Mouse (Mus musculus) hindbrain, embryonic 11.5 days (tissue): ENCODE data around the gene Nek4. TPM values are rescaled to one million over a fixed set of nuclear protein-coding genes. Genes with fewer than 3 reads are reported as not detected.

Experiments
- ATAC-seq: fragments of 200-750 bp; cut with Nextera tagmentation; 2 replicates; pipeline ENCODE4 v1.8.0; 2017; ENCODE audit warnings: mild to moderate bottlenecking, moderate TSS enrichment, moderate library complexity; ENCODE audit not compliant: low FRiP score
- DNase-seq: peaks from one replicate; pipeline ENCODE4 v3.0.0-alpha.2; 2015; ENCODE audit warnings: low spot score
- H3K27ac ChIP-seq: fragments of 300-500 bp; sonication (generic); 2 replicates; pipeline ENCODE4 v1.5.1; 2014; ENCODE audit warnings: mild to moderate bottlenecking, low read depth, low read length
- H3K27me3 ChIP-seq: fragments of 300-500 bp; sonication (generic); 2 replicates; pipeline ENCODE4 v1.6.1; 2014; ENCODE audit warnings: mild to moderate bottlenecking, low read length, moderate library complexity, mixed read lengths; ENCODE audit not compliant: control insufficient read depth, insufficient read depth
- H3K36me3 ChIP-seq: fragments of 300-500 bp; sonication (generic); 2 replicates; pipeline ENCODE4 v1.6.1; 2014; ENCODE audit warnings: mild to moderate bottlenecking, low read length, moderate library complexity, mixed read lengths; ENCODE audit not compliant: control insufficient read depth, insufficient read depth
- H3K4me1 ChIP-seq: fragments of 300-500 bp; sonication (generic); replicated peaks from 2 replicates; pipeline ENCODE4 v1.6.1; 2014; ENCODE audit warnings: low read length, mixed read lengths; ENCODE audit not compliant: control insufficient read depth, insufficient read depth
- H3K4me2 ChIP-seq: fragments of 300-500 bp; sonication (generic); replicated peaks from 2 replicates; pipeline ENCODE4 v1.6.1; 2014; ENCODE audit warnings: mild to moderate bottlenecking, low read depth, low read length
- H3K4me3 ChIP-seq: fragments of 300-500 bp; sonication (generic); 2 replicates; pipeline ENCODE4 v1.5.1; 2014; ENCODE audit warnings: low read depth, low read length
- H3K9ac ChIP-seq: fragments of 300-500 bp; sonication (generic); 2 replicates; pipeline ENCODE4 v1.6.1; 2014; ENCODE audit warnings: low read depth, low read length
- H3K9me3 ChIP-seq: fragments of 300-500 bp; sonication (generic); 2 replicates; pipeline ENCODE4 v1.6.1; 2016; ENCODE audit warnings: low read length; ENCODE audit not compliant: control insufficient read depth
- WGBS: fragments of 180-500 bp; shearing (Covaris S2); extraction: QIAGEN DNeasy Blood & Tissue Kit; methylation state at CpG from one replicate; pipeline ENCODE4 v1.1.7; 2014; 5-methylcytosine and 5-hydroxymethylcytosine counted together
- polyA plus RNA-seq: library from polyadenylated mRNA; unstranded; fragments of >200 nt; fragmentation: Nextera tagmentation; extraction: Ambion mirVana; gene quantifications from 2 replicates; pipeline ENCODE4 v1.2.1, GENCODE M21; 2014

Nek4 gene
- polyA plus RNA-seq, 1 experiment from 2014 or later, result 19.3 TPM

DNA sequence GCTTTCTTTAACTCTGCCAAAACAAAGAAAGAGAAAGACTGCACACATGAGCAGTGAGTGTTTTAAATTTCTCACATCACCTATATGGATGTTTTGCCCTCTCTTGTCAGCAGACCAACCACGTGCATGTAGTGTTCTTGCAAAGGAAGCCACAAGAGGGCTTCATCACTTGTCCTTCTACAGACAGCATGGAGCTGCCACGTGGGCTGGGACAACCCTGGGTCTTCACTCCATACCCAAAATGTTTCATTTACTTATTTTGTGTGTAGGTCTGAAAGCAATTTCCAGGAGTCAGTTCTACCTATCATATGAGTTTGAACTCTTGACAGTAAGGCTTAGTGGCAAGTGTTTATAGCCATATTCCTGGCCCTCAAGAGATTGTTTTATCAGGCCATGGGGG, 66.7 kb downstream of the Nek4 start:
- Histone ChIP-seq H3K9me3 (no peaks in the 10 kb centered on the region), H3K4me2 (peak overlapping the region; percentile 63), H3K9ac (peak overlapping the region; percentile 93), H3K4me3 (peak overlapping the region; percentile 66), H3K27ac (no peak overlapping the region), H3K36me3 (peaks cover 7% of the 10 kb centered on the region), H3K27me3 (no peaks in the 10 kb centered on the region), H3K4me1 (0 out of 2 replicates have a peak, but pooled peaks cover 4% of the 10 kb centered on the region)
- DNase-seq (peak; percentile 32), ATAC-seq (no peak)
- 0% methylated on average over 2 of the region's 2 CpGs for WGBS

GRCm38 (mm10) chr14:31018860-31019291, 67.7 kb downstream of the Nek4 start, which contains the start of the genes Pbrm1 and Gnl3:
Gene Pbrm1, plus strand, starts transcription at chr14:31019138.
Gene Gnl3, minus strand, starts transcription at chr14:31019152.
- peak within 1 kb of the TSS; percentile 63 for H3K4me2 ChIP-seq
- peak within 1 kb of the TSS; percentile 98 for H3K27ac ChIP-seq
- H3K9ac ChIP-seq, result peak within 1 kb of the TSS; percentile 93
- H3K4me3 ChIP-seq, result peak within 1 kb of the TSS; percentile 66
- WGBS, result under 1% methylated on average over 45 of the region's 53 CpGs
- 0 out of 2 replicates have a peak, but pooled peaks cover 4% of the 10 kb centered on the region for H3K4me1 ChIP-seq
- ATAC-seq, result peak; percentile 94
- no peaks in the 10 kb centered on the region; the same call in 1 of the 2 replicates for H3K36me3 ChIP-seq
- no peaks in the 10 kb centered on the region for H3K9me3 ChIP-seq
- no peaks in the 10 kb centered on the region for H3K27me3 ChIP-seq
- DNase-seq, result peak; percentile 97

- H3K27ac ChIP-seq, result peak overlapping the region; percentile 98
- H3K4me1 ChIP-seq, result 0 out of 2 replicates have a peak, but pooled peaks cover 4% of the 10 kb centered on the region
- peak overlapping the region; percentile 66 for H3K4me3 ChIP-seq
- 9% methylated on average over 29 of the region's 56 CpGs for WGBS
- H3K4me2 ChIP-seq, result peak overlapping the region; percentile 63
- H3K36me3 ChIP-seq, result no peaks in the 10 kb centered on the region; the same call in 1 of the 2 replicates
- H3K27me3 ChIP-seq, result no peaks in the 10 kb centered on the region
- peak; percentile 96 for ATAC-seq
- no peaks in the 10 kb centered on the region for H3K9me3 ChIP-seq
- peak; percentile 86 for DNase-seq
- H3K9ac ChIP-seq, result peak overlapping the region; percentile 93
Observed at GRCm38 (mm10) chr14:31019331-31020205, 68.4 kb downstream of the Nek4 start.

DNA sequence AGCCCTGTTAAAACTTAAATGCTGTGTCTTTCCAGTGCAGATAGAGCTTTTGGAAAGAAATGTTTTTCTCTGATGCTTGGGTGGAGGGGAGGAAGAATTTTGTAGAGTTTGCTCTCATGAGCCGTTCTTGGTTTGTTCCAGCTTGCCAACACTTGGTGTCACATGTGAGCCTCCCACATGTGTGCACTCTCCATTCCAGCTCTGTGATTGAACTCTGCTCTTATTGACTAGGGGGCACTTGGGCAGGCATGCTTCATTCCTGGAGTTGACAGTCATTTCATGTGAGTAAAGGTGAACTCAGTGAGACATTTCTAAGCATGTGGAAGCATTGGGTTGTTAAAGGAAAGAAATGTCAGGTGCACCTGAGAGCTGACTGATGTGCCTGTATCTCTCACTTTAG, 71.4 kb downstream of the Nek4 start:
- no peaks in the 10 kb centered on the region for H3K27me3 ChIP-seq
- H3K9me3 ChIP-seq, result no peaks in the 10 kb centered on the region
- no peak for ATAC-seq
- H3K9ac ChIP-seq, result no peak overlapping the region
- no peak for DNase-seq
- 69% methylated on average over 1 of the region's 1 CpGs for WGBS
- H3K4me3 ChIP-seq, result no peak overlapping the region
- no peak overlapping the region for H3K27ac ChIP-seq
- H3K4me2 ChIP-seq, result no peak overlapping the region
- H3K4me1 ChIP-seq, result 0 out of 2 replicates have a peak, but pooled peaks cover 4% of the 10 kb centered on the region
- peaks cover 8% of the 10 kb centered on the region for H3K36me3 ChIP-seq

DNA sequence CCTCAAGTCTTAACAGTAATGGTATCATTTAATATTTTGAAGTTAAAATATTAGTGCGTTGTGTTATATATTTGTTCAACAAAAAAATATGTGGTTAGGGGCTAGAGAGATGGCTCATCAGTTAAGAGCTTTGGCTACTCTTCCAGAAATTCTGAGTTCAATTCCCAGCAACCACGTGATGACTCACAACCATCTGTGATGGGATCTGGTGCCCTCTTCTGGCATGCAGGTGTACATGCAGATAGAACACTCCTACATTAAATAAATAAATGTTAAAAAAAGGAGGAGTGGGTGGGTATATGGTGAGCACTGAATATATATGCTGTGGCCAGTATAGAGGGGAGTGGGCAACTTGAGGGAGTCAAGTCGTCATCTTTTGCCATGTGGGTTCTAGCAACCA, 74.6 kb downstream of the Nek4 start:
- Histone ChIP-seq H3K27me3 (no peaks in the 10 kb centered on the region), H3K4me1 (no peaks in the 10 kb centered on the region), H3K27ac (no peak overlapping the region), H3K36me3 (peaks cover 15% of the 10 kb centered on the region), H3K4me2 (no peak overlapping the region), H3K4me3 (no peak overlapping the region), H3K9ac (no peak overlapping the region), H3K9me3 (no peaks in the 10 kb centered on the region)
- DNase-seq (no peak), ATAC-seq (no peak)
- 77% methylated on average over 3 of the region's 3 CpGs for WGBS

Other genes starting within 250 kb of the Nek4 start
- 20.2 and 21.2 TPM in 2 replicates for gene Sfmbt1, start 236.5 kb upstream of the Nek4 start, polyA plus RNA-seq
- 17.2 and 23.3 TPM in 2 replicates for gene Tmem110, start 125.8 kb upstream of the Nek4 start, polyA plus RNA-seq
- gene Mustn1, start 72.2 kb upstream of the Nek4 start, polyA plus RNA-seq, result 0.94 and 1.2 TPM in 2 replicates
- not detected in 2 replicates for gene Itih4, start 64.9 kb upstream of the Nek4 start, polyA plus RNA-seq
- 0.27 TPM in 1 of 2 replicates, not detected in the other for gene Itih3, start 27.6 kb upstream of the Nek4 start, polyA plus RNA-seq
- gene Itih1, start 8.1 kb upstream of the Nek4 start, polyA plus RNA-seq, result not detected in 2 replicates
- 65.2 and 74.2 TPM in 2 replicates for gene Glt8d1, start 50.0 kb downstream of the Nek4 start, polyA plus RNA-seq
- 294 and 304 TPM in 2 replicates for gene Spcs1, start 50.3 kb downstream of the Nek4 start, polyA plus RNA-seq
- 125 and 139 TPM in 2 replicates for gene Pbrm1, start 67.8 kb downstream of the Nek4 start, polyA plus RNA-seq
- 82.6 and 85.6 TPM in 2 replicates for gene Gnl3, start 67.8 kb downstream of the Nek4 start, polyA plus RNA-seq
- 58.7 and 65.0 TPM in 2 replicates for gene Smim4, start 177.6 kb downstream of the Nek4 start, polyA plus RNA-seq
- gene Nt5dc2, start 179.7 kb downstream of the Nek4 start, polyA plus RNA-seq, result 458 and 483 TPM in 2 replicates
- 23.5 and 25.5 TPM in 2 replicates for gene Stab1, start 217.3 kb downstream of the Nek4 start, polyA plus RNA-seq